Mouse (Mus musculus) liver, embryonic 16.5 days (tissue): ENCODE data around the gene Ier5. TPM values are rescaled to one million over a fixed set of nuclear protein-coding genes. Genes with fewer than 3 reads are reported as not detected.

Experiments
- ATAC-seq: fragments of 200-750 bp; cut with Nextera tagmentation; 2 replicates; pipeline ENCODE4 v1.8.0; 2017; ENCODE audit warnings: low read depth, mild to moderate bottlenecking, moderate number of reproducible peaks, moderate library complexity
- H3K27ac ChIP-seq: fragments of 300-500 bp; sonication (generic); 2 replicates; pipeline ENCODE4 v1.5.1; 2014; ENCODE audit warnings: mild to moderate bottlenecking, low read length
- H3K27me3 ChIP-seq: fragments of 300-500 bp; sonication (generic); 2 replicates; pipeline ENCODE4 v1.6.1; 2014; ENCODE audit warnings: low read depth, low read length, mixed read lengths; ENCODE audit not compliant: control insufficient read depth, insufficient read depth
- H3K36me3 ChIP-seq: fragments of 300-500 bp; sonication (generic); 2 replicates; pipeline ENCODE4 v1.6.1; 2014; ENCODE audit warnings: mild to moderate bottlenecking; ENCODE audit not compliant: control insufficient read depth, insufficient read depth
- H3K4me1 ChIP-seq: fragments of 300-500 bp; sonication (generic); 2 replicates; pipeline ENCODE4 v1.6.1; 2014; ENCODE audit warnings: low read depth, low read length, mixed read lengths; ENCODE audit not compliant: control insufficient read depth
- H3K4me2 ChIP-seq: fragments of 300-500 bp; sonication (generic); 2 replicates; pipeline ENCODE4 v1.6.1; 2014; ENCODE audit warnings: low read depth, low read length, mixed read lengths
- H3K4me3 ChIP-seq: fragments of 300-500 bp; sonication (generic); 2 replicates; pipeline ENCODE4 v1.5.1; 2014; ENCODE audit warnings: low read depth, mild to moderate bottlenecking, low read length
- H3K9ac ChIP-seq: fragments of 300-500 bp; sonication (generic); 2 replicates; pipeline ENCODE4 v1.6.1; 2014; ENCODE audit warnings: low read depth, low read length
- H3K9me3 ChIP-seq: fragments of 300-500 bp; sonication (generic); replicated peaks from 2 replicates; pipeline ENCODE4 v1.6.1; 2016; ENCODE audit warnings: low read length; ENCODE audit not compliant: control insufficient read depth
- WGBS: fragments of 180-500 bp; shearing (Covaris S2); extraction: QIAGEN DNeasy Blood & Tissue Kit; methylation state at CpG from one replicate; pipeline ENCODE4 v1.1.7; 2014; ENCODE audit not compliant: insufficient replicate concordance; 5-methylcytosine and 5-hydroxymethylcytosine counted together
- polyA plus RNA-seq: library from polyadenylated mRNA; unstranded; fragments of >200 nt; fragmentation: Nextera tagmentation; extraction: Ambion mirVana; gene quantifications from 2 replicates; pipeline ENCODE4 v1.2.1, GENCODE M21; 2015

Gene Ier5
- polyA plus RNA-seq, 1 experiment from 2014 or later: 1.6 TPM

- Histone ChIP-seq H3K9me3 (no peaks in the 10 kb centered on the region), H3K4me3 (no peak overlapping the region), H3K27ac (no peak overlapping the region), H3K4me2 (no peak overlapping the region), H3K9ac (no peak overlapping the region), H3K4me1 (peaks cover 22% of the 10 kb centered on the region), H3K36me3 (no peaks in the 10 kb centered on the region), H3K27me3 (peaks cover 10% of the 10 kb centered on the region)
- WGBS: 66% methylated on average over 4 of the region's 4 CpGs
- ATAC-seq: no peak
These were observed 11.4 kb downstream of the Ier5 start for GRCm38 (mm10) chr1:155088046-155088445.

GRCm38 (mm10) chr1:155086893-155087292 is 12.5 kb downstream of the Ier5 start:
- peaks cover 20% of the 10 kb centered on the region for H3K27me3 ChIP-seq
- 5% methylated on average over 4 of the region's 4 CpGs for WGBS
- H3K27ac ChIP-seq: no peak overlapping the region
- no peak overlapping the region for H3K4me2 ChIP-seq
- H3K4me3 ChIP-seq: no peak overlapping the region
- H3K36me3 ChIP-seq: no peaks in the 10 kb centered on the region
- no peak overlapping the region for H3K9ac ChIP-seq
- no peak for ATAC-seq
- peaks cover 25% of the 10 kb centered on the region for H3K4me1 ChIP-seq
- no peaks in the 10 kb centered on the region for H3K9me3 ChIP-seq

- Histone ChIP-seq H3K4me3 (no peak overlapping the region), H3K27me3 (peaks cover 20% of the 10 kb centered on the region), H3K36me3 (no peaks in the 10 kb centered on the region), H3K9ac (no peak overlapping the region), H3K4me2 (no peak overlapping the region), H3K4me1 (peaks cover 24% of the 10 kb centered on the region), H3K9me3 (no peaks in the 10 kb centered on the region), H3K27ac (no peak overlapping the region)
- WGBS: 27% methylated on average over 7 of the region's 7 CpGs
- ATAC-seq: no peak
These were observed 13.0 kb downstream of the Ier5 start for GRCm38 (mm10) chr1:155086416-155086815.

- WGBS: 33% methylated on average over 8 of the region's 8 CpGs
- Histone ChIP-seq H3K9ac (no peak overlapping the region), H3K4me3 (no peak overlapping the region), H3K27me3 (peaks cover 20% of the 10 kb centered on the region), H3K4me1 (peaks cover 24% of the 10 kb centered on the region), H3K4me2 (no peak overlapping the region), H3K9me3 (no peaks in the 10 kb centered on the region), H3K27ac (no peak overlapping the region), H3K36me3 (no peaks in the 10 kb centered on the region)
- no peak for ATAC-seq
These were observed 14.6 kb downstream of the Ier5 start for GRCm38 (mm10) chr1:155084839-155085238.

GRCm38 (mm10) chr1:155083271-155084265 is 15.9 kb downstream of the Ier5 start:
- ATAC-seq: peak; percentile 89
- WGBS: 3% methylated on average over 51 of the region's 77 CpGs
- H3K9me3 ChIP-seq: no peaks in the 10 kb centered on the region
- peak overlapping the region; percentile 85 for H3K27ac ChIP-seq
- H3K27me3 ChIP-seq: peaks cover 20% of the 10 kb centered on the region
- peak overlapping the region; percentile 83 for H3K4me2 ChIP-seq
- peak overlapping the region; percentile 54 for H3K9ac ChIP-seq
- H3K36me3 ChIP-seq: no peaks in the 10 kb centered on the region
- peak overlapping the region; percentile 61 for H3K4me3 ChIP-seq
- H3K4me1 ChIP-seq: peaks cover 24% of the 10 kb centered on the region

- Histone ChIP-seq H3K4me3 (peak overlapping the region; percentile 61), H3K4me2 (peak overlapping the region; percentile 83), H3K4me1 (peaks cover 24% of the 10 kb centered on the region), H3K9ac (peak overlapping the region; percentile 51), H3K27ac (peak overlapping the region; percentile 56; the same call in 1 of the 2 replicates), H3K36me3 (no peaks in the 10 kb centered on the region), H3K9me3 (no peaks in the 10 kb centered on the region), H3K27me3 (peaks cover 20% of the 10 kb centered on the region)
- ATAC-seq: no peak
- 0% methylated on average over 11 of the region's 18 CpGs for WGBS
These were observed 16.5 kb downstream of the Ier5 start for GRCm38 (mm10) chr1:155082965-155083268.

- ATAC-seq: no peak
- Histone ChIP-seq H3K9me3 (no peaks in the 10 kb centered on the region), H3K4me1 (peaks cover 22% of the 10 kb centered on the region), H3K27me3 (peaks cover 20% of the 10 kb centered on the region), H3K9ac (peak overlapping the region; percentile 51; the same call in 1 of the 2 replicates), H3K4me2 (peak overlapping the region; percentile 83), H3K4me3 (peak overlapping the region; percentile 61), H3K36me3 (no peaks in the 10 kb centered on the region), H3K27ac (0 out of 2 replicates have a peak overlapping the region, but pooled peaks have one; percentile 56)
- 18% methylated on average over 11 of the region's 11 CpGs for WGBS
These were observed 17.1 kb downstream of the Ier5 start for GRCm38 (mm10) chr1:155082158-155082964.

- Histone ChIP-seq H3K9ac (no peak overlapping the region), H3K4me1 (peaks cover 15% of the 10 kb centered on the region), H3K27ac (no peak overlapping the region), H3K4me3 (no peak overlapping the region), H3K4me2 (no peak overlapping the region), H3K36me3 (no peaks in the 10 kb centered on the region), H3K27me3 (peaks cover 6% of the 10 kb centered on the region), H3K9me3 (no peaks in the 10 kb centered on the region)
- ATAC-seq: no peak
- WGBS: 43% methylated on average over 3 of the region's 3 CpGs
These were observed 21.8 kb downstream of the Ier5 start for GRCm38 (mm10) chr1:155077675-155078074.
